Mouse (Mus musculus) neural tube, embryonic 12.5 days (tissue): ENCODE measurements at regions not wholly inside any gene's neighbourhood (a gene's known extent, or its start where the extent isn't known, plus 50 kb on each side); places are given as distances from the start of the nearest gene placed in this dataset.
A peak's percentile ranks its signal among the peaks of the same experiment; 100 is the strongest.

ENCODE experiments used
- ATAC-seq: fragments of 200-750 bp; cut with Nextera tagmentation; 2 replicates; pipeline ENCODE4 v1.8.0; 2017; ENCODE audit warnings: low read depth, mild to moderate bottlenecking, moderate TSS enrichment, moderate library complexity; ENCODE audit not compliant: low FRiP score
- H3K27ac ChIP-seq: fragments of 300-500 bp; sonication (generic); 2 replicates; pipeline ENCODE4 v1.5.1; 2016
- H3K27me3 ChIP-seq: fragments of 300-500 bp; sonication (generic); replicated peaks from 2 replicates; pipeline ENCODE4 v1.6.1; 2016; ENCODE audit warnings: mild to moderate bottlenecking
- H3K36me3 ChIP-seq: fragments of 300-500 bp; sonication (generic); 2 replicates; pipeline ENCODE4 v1.6.1; 2016; ENCODE audit warnings: mild to moderate bottlenecking
- H3K4me1 ChIP-seq: fragments of 300-500 bp; sonication (generic); 2 replicates; pipeline ENCODE4 v1.6.1; 2016
- H3K4me2 ChIP-seq: fragments of 300-500 bp; sonication (generic); replicated peaks from 2 replicates; pipeline ENCODE4 v1.6.1; 2016; ENCODE audit warnings: mild to moderate bottlenecking
- H3K4me3 ChIP-seq: fragments of 300-500 bp; sonication (generic); 2 replicates; pipeline ENCODE4 v1.5.1; 2016
- H3K9ac ChIP-seq: fragments of 300-500 bp; sonication (generic); 2 replicates; pipeline ENCODE4 v1.6.1; 2016; ENCODE audit warnings: mild to moderate bottlenecking
- H3K9me3 ChIP-seq: fragments of 300-500 bp; sonication (generic); 2 replicates; pipeline ENCODE4 v1.6.1; 2016; ENCODE audit warnings: mild to moderate bottlenecking
- WGBS: fragments of 180-500 bp; shearing (Covaris S2); methylation state at CpG from one replicate; pipeline ENCODE4 v1.1.7; 2016; 5-methylcytosine and 5-hydroxymethylcytosine counted together

GRCm38 (mm10) chr15:36883156-36883555 lies 124.4 kb downstream of the Zfp706 start:
- 78% methylated on average over 6 of the region's 6 CpGs for WGBS
- ATAC-seq: no peak
- Histone ChIP-seq H3K36me3 (no peaks in the 10 kb centered on the region), H3K27me3 (no peaks in the 10 kb centered on the region), H3K4me1 (no peaks in the 10 kb centered on the region), H3K4me3 (no peak overlapping the region), H3K27ac (no peak overlapping the region), H3K4me2 (no peak overlapping the region), H3K9me3 (no peaks in the 10 kb centered on the region), H3K9ac (no peak overlapping the region)

- 84% methylated on average over 2 of the region's 2 CpGs for WGBS
- Histone ChIP-seq H3K9me3 (no peaks in the 10 kb centered on the region), H3K27me3 (no peaks in the 10 kb centered on the region), H3K9ac (no peak overlapping the region), H3K4me3 (no peak overlapping the region), H3K4me2 (no peak overlapping the region), H3K36me3 (no peaks in the 10 kb centered on the region), H3K4me1 (peaks cover 3% of the 10 kb centered on the region; the same call in 1 of the 2 replicates), H3K27ac (no peak overlapping the region)
- no peak for ATAC-seq
These were observed 126.0 kb downstream of the Zfp706 start for GRCm38 (mm10) chr15:36881576-36881975.

- Histone ChIP-seq H3K36me3 (no peaks in the 10 kb centered on the region), H3K4me2 (no peak overlapping the region), H3K27me3 (no peaks in the 10 kb centered on the region), H3K9ac (no peak overlapping the region), H3K9me3 (no peaks in the 10 kb centered on the region), H3K27ac (no peak overlapping the region), H3K4me1 (peaks cover 3% of the 10 kb centered on the region; the same call in 1 of the 2 replicates), H3K4me3 (no peak overlapping the region)
- no peak for ATAC-seq
- 96% methylated on average over 3 of the region's 3 CpGs for WGBS
These were observed 127.0 kb downstream of the Zfp706 start for GRCm38 (mm10) chr15:36880602-36881001.

GRCm38 (mm10) chr15:36879587-36879986 lies 128.0 kb downstream of the Zfp706 start:
- peaks cover 3% of the 10 kb centered on the region; the same call in 1 of the 2 replicates for H3K4me1 ChIP-seq
- no peaks in the 10 kb centered on the region for H3K9me3 ChIP-seq
- no peak for ATAC-seq
- H3K36me3 ChIP-seq: no peaks in the 10 kb centered on the region
- H3K9ac ChIP-seq: no peak overlapping the region
- H3K27ac ChIP-seq: no peak overlapping the region
- WGBS: 90% methylated on average over 7 of the region's 7 CpGs
- H3K4me3 ChIP-seq: no peak overlapping the region
- H3K27me3 ChIP-seq: no peaks in the 10 kb centered on the region
- H3K4me2 ChIP-seq: no peak overlapping the region

- H3K27ac ChIP-seq: no peak overlapping the region
These were observed 128.6 kb downstream of the Zfp706 start for GRCm38 (mm10) chr15:36878960-36879359.

GRCm38 (mm10) chr15:36878276-36878675 lies 129.3 kb downstream of the Zfp706 start:
- H3K36me3 ChIP-seq: no peaks in the 10 kb centered on the region
- peaks cover 16% of the 10 kb centered on the region for H3K4me1 ChIP-seq
- no peak for ATAC-seq
- WGBS: 88% methylated on average over 3 of the region's 3 CpGs
- no peak overlapping the region for H3K4me3 ChIP-seq
- H3K4me2 ChIP-seq: no peak overlapping the region
- no peak overlapping the region for H3K27ac ChIP-seq
- no peaks in the 10 kb centered on the region for H3K9me3 ChIP-seq
- no peak overlapping the region for H3K9ac ChIP-seq
- H3K27me3 ChIP-seq: no peaks in the 10 kb centered on the region

More at GRCm38 (mm10) chr15:36878960-36879359, 128.6 kb downstream of the Zfp706 start:
- Histone ChIP-seq H3K27me3 (no peaks in the 10 kb centered on the region), H3K9ac (no peak overlapping the region), H3K4me2 (no peak overlapping the region), H3K4me3 (no peak overlapping the region), H3K9me3 (no peaks in the 10 kb centered on the region), H3K36me3 (no peaks in the 10 kb centered on the region), H3K4me1 (peaks cover 9% of the 10 kb centered on the region)
- no peak for ATAC-seq
- 37% methylated on average over 5 of the region's 5 CpGs for WGBS

- no peak overlapping the region for H3K9ac ChIP-seq
- 51% methylated on average over 7 of the region's 7 CpGs for WGBS
- H3K4me2 ChIP-seq: no peak overlapping the region
- no peak overlapping the region for H3K27ac ChIP-seq
- H3K4me1 ChIP-seq: peaks cover 21% of the 10 kb centered on the region
- H3K36me3 ChIP-seq: no peaks in the 10 kb centered on the region
- ATAC-seq: no peak
- H3K4me3 ChIP-seq: no peak overlapping the region
- H3K9me3 ChIP-seq: no peaks in the 10 kb centered on the region
- H3K27me3 ChIP-seq: no peaks in the 10 kb centered on the region
These were observed 130.1 kb downstream of the Zfp706 start for GRCm38 (mm10) chr15:36877501-36877900.

GRCm38 (mm10) chr15:36875980-36876778 lies 131.4 kb downstream of the Zfp706 start:
- no peaks in the 10 kb centered on the region for H3K9me3 ChIP-seq
- no peak overlapping the region for H3K9ac ChIP-seq
- peaks cover 21% of the 10 kb centered on the region for H3K4me1 ChIP-seq
- H3K27me3 ChIP-seq: no peaks in the 10 kb centered on the region
- no peaks in the 10 kb centered on the region for H3K36me3 ChIP-seq
- H3K27ac ChIP-seq: no peak overlapping the region
- H3K4me2 ChIP-seq: no peak overlapping the region
- 86% methylated on average over 10 of the region's 10 CpGs for WGBS
- H3K4me3 ChIP-seq: no peak overlapping the region
- no peak for ATAC-seq

- Histone ChIP-seq H3K9me3 (no peaks in the 10 kb centered on the region), H3K27me3 (no peaks in the 10 kb centered on the region), H3K4me2 (no peak overlapping the region), H3K36me3 (no peaks in the 10 kb centered on the region), H3K27ac (no peak overlapping the region), H3K4me1 (peaks cover 21% of the 10 kb centered on the region), H3K4me3 (no peak overlapping the region), H3K9ac (no peak overlapping the region)
- ATAC-seq: no peak
- 77% methylated on average over 4 of the region's 4 CpGs for WGBS
These were observed 133.0 kb downstream of the Zfp706 start for GRCm38 (mm10) chr15:36874555-36874954.

GRCm38 (mm10) chr15:36873884-36874243 lies 133.7 kb downstream of the Zfp706 start:
- WGBS: 28% methylated on average over 5 of the region's 5 CpGs
- Histone ChIP-seq H3K36me3 (no peaks in the 10 kb centered on the region), H3K4me3 (no peak overlapping the region), H3K4me2 (peak overlapping the region; percentile 39), H3K27me3 (no peaks in the 10 kb centered on the region), H3K27ac (0 out of 2 replicates have a peak overlapping the region, but pooled peaks have one; percentile 34), H3K9ac (0 out of 2 replicates have a peak overlapping the region, but pooled peaks have one; percentile 13), H3K9me3 (no peaks in the 10 kb centered on the region), H3K4me1 (peaks cover 21% of the 10 kb centered on the region)
- ATAC-seq: peak; percentile 34; the same call in 1 of the 2 replicates

GRCm38 (mm10) chr15:36873058-36873883 lies 134.3 kb downstream of the Zfp706 start:
- Histone ChIP-seq H3K4me3 (no peak overlapping the region), H3K9ac (no peak overlapping the region), H3K27ac (0 out of 2 replicates have a peak overlapping the region, but pooled peaks have one; percentile 34), H3K4me1 (peaks cover 21% of the 10 kb centered on the region), H3K4me2 (peak overlapping the region; percentile 39), H3K36me3 (no peaks in the 10 kb centered on the region), H3K27me3 (no peaks in the 10 kb centered on the region), H3K9me3 (no peaks in the 10 kb centered on the region)
- 15% methylated on average over 10 of the region's 10 CpGs for WGBS
- ATAC-seq: peak; percentile 63

- ATAC-seq: no peak
- Histone ChIP-seq H3K9me3 (no peaks in the 10 kb centered on the region), H3K9ac (no peak overlapping the region), H3K4me1 (peaks cover 19% of the 10 kb centered on the region), H3K27ac (no peak overlapping the region), H3K27me3 (no peaks in the 10 kb centered on the region), H3K4me2 (no peak overlapping the region), H3K36me3 (no peaks in the 10 kb centered on the region), H3K4me3 (no peak overlapping the region)
- 83% methylated on average over 2 of the region's 2 CpGs for WGBS
These were observed 135.0 kb downstream of the Zfp706 start for GRCm38 (mm10) chr15:36872566-36872965.
